Mouse (Mus musculus): ENCODE measurements around the gene Gcnt2.
"Not testable (repeated sequence)": the region's sequence is repeated elsewhere in the genome, so short reads cannot be mapped to it uniquely, and the experiment has no call there.

Gcnt2 gene

GRCm38 (mm10) chr13:40908044-40908443, 48.5 kb downstream of the Gcnt2 start:
- DNase-seq: no peak

DNA sequence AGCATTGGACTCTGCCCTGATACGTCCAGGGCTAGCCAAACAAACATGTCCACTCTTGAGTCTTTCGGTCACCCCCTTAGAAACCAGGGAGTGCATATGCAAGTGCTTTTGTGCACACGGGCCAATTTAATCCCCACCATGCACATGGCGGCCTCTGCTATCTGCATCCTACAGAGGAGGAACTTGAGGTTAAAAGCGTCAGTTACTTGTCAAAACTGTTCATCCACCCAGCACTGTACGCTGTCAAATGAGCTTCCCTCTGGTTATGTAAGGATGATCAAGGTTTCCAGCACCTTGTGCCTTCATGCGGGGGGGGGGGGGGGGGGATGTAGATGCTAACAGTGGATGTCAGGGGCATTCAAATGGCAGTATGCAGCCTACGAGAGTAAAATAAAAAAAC, 49.5 kb downstream of the Gcnt2 start:
- no peak for DNase-seq

GRCm38 (mm10) chr13:40910047-40910446, 50.5 kb downstream of the Gcnt2 start:
- no peak for DNase-seq

DNA sequence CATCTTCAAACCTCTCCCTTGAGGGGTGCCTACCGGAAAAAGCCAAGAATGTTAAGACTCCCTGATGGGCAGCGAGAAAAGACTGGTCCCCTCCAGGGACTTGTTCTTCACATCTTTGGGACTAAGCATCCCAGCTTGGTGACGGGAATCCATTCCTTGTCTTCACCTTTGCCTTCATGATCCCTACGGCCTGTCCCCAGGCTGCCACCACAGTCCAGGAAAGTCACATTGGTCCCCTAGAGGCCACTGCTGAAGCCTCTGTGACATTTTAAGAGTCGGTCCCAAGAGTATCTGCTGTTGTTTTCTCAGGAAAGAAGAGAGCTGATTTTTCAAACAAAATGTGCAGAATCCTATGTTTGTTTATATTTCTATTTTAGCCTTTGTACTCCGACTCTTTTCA, 52.4 kb downstream of the Gcnt2 start:
- DNase-seq: no peak

- no peak for DNase-seq
These were observed 54.0 kb downstream of the Gcnt2 start for GRCm38 (mm10) chr13:40913395-40914018.

GRCm38 (mm10) chr13:40914053-40914585, 54.6 kb downstream of the Gcnt2 start:
- no peak for DNase-seq

GRCm38 (mm10) chr13:40916321-40917160, 57.0 kb downstream of the Gcnt2 start:
- DNase-seq: no peak

DNA sequence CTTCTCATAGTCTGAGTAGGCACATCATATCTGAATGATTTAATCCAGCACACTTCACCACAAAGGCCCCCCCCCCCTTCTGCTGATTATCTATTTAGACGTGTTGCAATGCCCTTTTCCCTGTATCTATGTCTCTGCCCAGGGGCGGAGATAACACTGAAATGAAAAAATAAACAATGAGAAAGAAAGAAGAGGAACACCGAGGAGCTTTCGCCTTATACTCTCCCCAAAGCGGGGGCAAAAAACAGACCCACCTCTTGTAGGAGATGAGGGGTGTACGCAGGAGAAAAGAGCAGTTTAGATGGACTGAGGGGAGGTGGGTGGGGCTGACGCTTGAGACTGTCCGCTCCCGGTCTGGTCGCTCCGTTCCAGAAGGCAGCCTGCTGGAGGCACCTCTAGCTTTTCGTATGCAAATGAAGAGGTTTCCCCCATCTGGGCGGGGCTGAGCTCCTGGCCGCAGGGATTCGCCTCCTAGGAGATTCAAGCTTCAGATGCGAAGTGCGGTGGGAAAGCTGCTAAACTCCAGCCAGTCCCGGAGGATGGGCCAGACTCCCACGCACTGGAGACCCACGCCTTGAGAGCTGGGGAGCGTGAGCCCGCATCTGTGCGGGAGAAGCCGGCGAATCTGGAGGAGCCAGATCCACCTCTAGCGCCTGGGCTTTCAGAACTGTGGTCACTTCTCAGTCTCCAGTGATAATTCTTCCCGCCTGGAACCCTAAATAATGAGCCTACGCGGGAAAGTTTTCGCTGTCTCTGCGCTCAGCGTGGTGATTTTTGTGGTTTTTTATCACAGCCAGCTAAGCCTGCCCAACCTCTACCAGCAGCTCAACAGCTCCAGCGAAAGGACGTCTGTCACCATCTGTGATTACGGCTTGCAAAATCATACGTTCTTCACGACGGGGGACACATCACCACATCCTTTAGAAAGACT, 57.9 kb downstream of the Gcnt2 start:
- peak; percentile 2 to 7 for DNase-seq

GRCm38 (mm10) chr13:40921326-40922059, 61.9 kb downstream of the Gcnt2 start:
- DNase-seq: no peak

DNA sequence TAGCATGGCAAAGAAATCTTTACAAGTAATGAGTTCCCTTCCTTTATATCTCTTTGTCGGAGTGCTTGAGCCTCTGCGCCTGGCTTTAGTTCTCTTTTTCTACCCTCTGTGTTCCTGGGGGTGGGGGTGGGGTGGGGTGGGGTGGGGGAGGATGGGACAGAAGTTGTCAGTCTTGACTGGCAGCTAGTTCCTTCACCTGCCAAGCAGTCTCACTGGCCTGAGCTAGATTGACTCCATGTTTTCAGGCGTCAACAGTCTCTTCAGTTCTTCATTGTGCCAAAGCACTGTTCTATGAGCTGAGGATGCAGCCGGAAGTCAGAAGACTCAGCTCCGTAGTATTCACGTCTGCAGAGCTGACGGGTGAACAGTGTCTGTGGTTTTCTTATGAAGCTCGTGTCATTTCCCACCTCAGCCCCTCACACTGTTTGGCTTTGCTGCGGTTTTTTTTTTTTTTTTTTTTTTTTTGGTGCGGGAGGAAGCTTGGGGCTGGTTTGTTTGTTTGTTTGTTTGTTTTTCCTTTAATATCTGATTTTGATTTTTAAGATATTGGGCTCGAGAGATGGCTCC, 62.8 kb downstream of the Gcnt2 start:
- DNase-seq: no peak

GRCm38 (mm10) chr13:40923756-40924315, 64.3 kb downstream of the Gcnt2 start:
- no peak for DNase-seq

GRCm38 (mm10) chr13:40928192-40928898, 68.8 kb downstream of the Gcnt2 start:
- DNase-seq: no peak

DNA sequence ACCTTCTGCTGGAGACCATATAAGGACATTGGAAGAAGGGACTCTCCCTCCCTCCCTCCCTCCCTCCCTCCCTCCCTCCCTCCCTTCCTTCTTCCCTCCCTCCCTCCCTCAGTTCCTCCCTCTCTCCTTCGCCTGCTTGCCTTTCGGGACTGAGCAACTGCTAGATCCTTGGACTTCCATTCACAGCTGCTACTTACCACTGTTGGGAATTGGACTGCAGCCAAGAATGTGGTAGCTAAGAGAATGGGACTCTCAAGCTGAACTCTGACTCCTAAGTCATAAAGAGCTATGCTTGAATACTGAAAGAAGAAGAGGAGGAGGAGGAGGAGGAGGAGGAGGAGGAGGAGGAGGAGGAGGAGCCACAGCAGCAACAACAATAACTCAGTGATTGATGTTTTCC, 72.3 kb downstream of the Gcnt2 start:
- DNase-seq: not testable (repeated sequence)

GRCm38 (mm10) chr13:40932573-40932972, 73.0 kb downstream of the Gcnt2 start:
- no peak for DNase-seq

DNA sequence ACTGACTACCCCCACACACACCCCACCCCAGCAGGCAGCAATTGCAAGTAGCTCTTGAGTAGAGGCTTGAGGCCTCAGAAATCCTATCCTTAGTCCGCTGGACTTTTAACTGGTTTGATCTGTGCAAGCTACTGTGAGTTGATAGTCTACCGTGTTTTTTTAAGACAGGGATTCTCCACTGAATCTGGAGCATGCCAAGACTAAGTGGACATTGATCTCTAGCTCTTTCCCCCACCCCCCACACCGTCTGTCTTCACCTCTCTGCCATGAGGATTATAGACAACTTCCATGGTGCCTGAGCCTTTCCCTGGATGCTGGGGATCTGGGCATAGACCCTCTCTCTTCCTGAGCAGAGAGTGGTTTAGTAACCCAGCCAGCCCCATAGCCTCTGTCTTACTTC, 74.8 kb downstream of the Gcnt2 start:
- DNase-seq: no peak

DNA sequence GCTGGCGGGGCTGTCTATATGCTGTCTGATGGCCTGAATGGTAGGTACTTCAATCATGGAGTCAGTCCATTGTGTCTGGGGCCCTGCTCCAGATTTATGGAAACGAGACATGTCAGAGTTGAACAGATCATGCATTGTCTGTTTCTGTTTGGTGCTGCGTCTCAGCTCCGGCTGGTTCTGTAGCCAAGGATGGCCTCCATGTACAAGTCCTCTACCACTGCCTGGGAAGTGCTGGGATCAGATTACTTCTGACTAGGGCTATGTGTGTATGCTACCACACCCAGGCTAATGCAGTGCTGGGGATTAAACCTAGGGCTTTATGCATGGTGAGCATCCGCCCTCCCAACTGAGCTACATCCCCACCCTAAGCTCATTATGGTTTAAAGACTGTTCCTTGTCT, 78.0 kb downstream of the Gcnt2 start:
- DNase-seq: no peak

- DNase-seq: no peak
These were observed 79.2 kb downstream of the Gcnt2 start for GRCm38 (mm10) chr13:40938485-40939357.

DNA sequence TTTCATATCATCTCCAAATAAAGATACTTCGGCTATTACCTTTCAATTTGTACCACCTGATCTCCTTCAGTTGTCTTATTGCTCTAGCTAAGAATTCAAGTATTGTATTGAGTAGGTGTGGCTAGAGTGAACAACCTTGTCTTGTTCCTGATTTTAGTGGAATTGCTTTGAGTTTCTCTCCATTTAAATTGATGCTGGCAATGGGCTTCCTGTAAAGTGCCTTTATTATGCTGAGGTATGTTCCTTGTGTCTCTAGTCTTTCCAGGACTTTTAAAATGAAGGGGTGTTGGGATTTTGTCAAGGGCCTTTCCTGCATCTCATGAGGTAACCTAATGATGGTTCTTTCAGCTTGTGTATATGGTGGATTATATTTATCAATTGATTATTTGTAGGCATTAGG, 83.5 kb downstream of the Gcnt2 start:
- no peak for DNase-seq

DNA sequence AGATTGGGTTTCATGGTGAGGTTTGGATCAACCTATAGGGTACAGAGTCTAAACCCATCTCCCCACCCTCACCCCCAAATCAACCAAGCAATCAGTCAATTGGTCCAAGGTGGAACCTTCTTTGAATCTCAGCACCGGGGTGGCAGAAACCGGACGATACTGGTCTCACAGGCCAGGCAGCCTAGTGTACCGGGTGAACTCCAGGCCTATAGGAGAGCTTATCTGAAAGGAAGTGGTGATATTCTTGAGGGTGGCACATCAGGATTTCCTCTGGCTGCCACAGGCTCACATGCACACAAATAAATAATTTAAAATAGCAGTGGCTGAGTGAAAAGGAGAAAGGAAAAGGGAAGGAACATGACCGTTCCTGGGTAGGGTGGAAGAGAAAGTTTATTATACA, 84.4 kb downstream of the Gcnt2 start:
- DNase-seq: no peak

- no peak for DNase-seq
These were observed 84.8 kb downstream of the Gcnt2 start for GRCm38 (mm10) chr13:40944346-40944745.
